Mouse (Mus musculus): ENCODE results near the gene Taf1b. TPM values are rescaled to one million over a fixed set of nuclear protein-coding genes. Genes with fewer than 3 reads are reported as not detected.

The Taf1b gene
- polyA plus RNA-seq (2014; fragmentation: Illumina TruSeq; extraction: RNeasy Lipid Tissue Mini Kit (QIAGEN cat#74804); ENCODE audit: low read depth, low replicate concordance): 11.4 TPM

DNA sequence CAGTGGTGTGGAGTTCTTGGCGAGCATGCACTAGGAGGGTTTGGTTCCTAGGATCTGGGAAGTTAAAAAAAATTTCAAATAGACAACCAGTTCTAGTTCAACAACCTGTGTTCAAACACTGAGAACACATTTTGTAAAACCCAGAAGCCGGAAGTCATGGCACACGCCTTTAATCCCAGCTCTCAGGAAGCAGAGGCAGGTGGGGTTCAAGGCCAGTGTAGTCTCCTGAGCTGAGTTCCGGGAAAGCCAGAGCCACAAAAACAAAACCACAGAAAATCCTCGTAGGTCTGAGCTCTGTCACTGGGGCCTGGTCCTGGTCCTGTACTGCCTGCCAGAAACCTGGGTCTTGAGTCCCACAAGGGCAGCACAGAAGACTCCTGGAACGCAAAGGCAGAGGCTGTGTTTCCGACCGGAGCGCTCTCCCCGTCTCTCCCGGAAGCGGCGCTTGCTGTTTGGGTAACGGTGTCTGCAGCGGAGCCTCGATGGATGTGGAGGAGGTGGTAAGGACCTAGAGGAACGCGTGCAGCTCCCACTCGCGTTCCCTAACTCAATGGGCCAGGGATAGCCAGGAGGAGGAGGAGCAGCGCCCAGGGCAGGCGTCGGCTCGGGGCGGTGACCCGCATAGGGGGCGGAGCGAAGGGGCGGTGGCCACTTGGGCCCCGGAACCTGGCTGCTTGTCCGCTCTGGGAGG, at the start of gene Taf1b:
Gene Taf1b, plus strand, starts transcription at position 210 of the 691 bp plus-strand sequence.

DNA sequence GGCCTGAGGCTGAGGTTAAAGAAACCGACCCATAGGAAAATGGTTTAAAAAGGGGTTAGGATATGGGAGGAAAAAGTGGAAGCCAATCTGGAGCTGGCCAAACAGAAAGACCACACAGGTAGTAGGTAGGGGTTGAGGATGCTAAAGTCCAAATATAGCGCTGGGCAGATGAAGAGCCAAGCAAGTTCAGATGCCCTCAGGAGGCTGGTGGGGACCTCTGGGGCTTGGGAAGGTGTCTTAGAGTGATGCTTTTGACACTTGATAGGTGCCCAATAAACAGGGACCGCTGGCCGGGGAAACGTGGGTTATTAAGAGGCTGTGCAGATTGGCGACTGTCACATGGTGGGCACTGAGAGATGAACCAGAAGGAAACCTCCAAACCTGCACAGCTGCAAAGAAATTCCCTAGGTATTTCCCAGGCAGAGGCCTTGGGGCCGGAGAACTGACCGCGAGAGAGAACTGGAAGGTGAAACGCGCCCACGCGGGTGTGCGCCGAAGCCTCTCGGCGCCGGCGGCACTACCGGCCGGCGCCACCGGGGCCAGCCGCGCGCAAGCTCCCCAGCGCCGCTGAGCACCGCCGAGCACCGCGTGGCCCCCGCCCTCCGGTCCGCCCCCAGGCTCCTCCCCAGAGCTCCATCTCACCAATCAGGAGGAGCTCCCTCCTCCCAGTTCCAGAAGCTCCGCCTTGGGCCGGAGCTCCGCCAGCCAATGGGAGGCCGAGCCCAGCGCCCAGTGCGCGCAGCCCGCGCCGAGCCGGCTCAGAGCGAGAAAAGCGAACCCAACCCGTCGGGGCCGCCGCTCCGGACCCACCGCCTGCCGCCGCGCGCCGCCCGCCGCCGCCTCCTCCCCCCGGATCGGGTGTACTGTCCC, 73.6 kb downstream of the Taf1b start, which contains the start of gene Grhl1:
Gene Grhl1, plus strand, starts transcription at position 761 of the 870 bp plus-strand sequence.

Other genes with a start within 250 kb of the Taf1b start
- gene Grhl1, start 73.9 kb downstream of the Taf1b start, polyA plus RNA-seq (2014; fragmentation: Illumina TruSeq; extraction: RNeasy Lipid Tissue Mini Kit (QIAGEN cat#74804); ENCODE audit: low read depth, low replicate concordance): 13.3 TPM
- gene Klf11, start 152.9 kb downstream of the Taf1b start, polyA plus RNA-seq (2014; fragmentation: Illumina TruSeq; extraction: RNeasy Lipid Tissue Mini Kit (QIAGEN cat#74804); ENCODE audit: low read depth, low replicate concordance): 8.7 TPM
- 11.0 TPM for gene Cys1, start 183.5 kb downstream of the Taf1b start, polyA plus RNA-seq (2014; fragmentation: Illumina TruSeq; extraction: RNeasy Lipid Tissue Mini Kit (QIAGEN cat#74804); ENCODE audit: low read depth, low replicate concordance)
- gene Rrm2, start 209.9 kb downstream of the Taf1b start, polyA plus RNA-seq (2014; fragmentation: Illumina TruSeq; extraction: RNeasy Lipid Tissue Mini Kit (QIAGEN cat#74804); ENCODE audit: low read depth, low replicate concordance): 5.0 TPM